In genomic region chr16:35047272-35047969, GRCm38 (mm10) we compare ENCODE assay signal across 23 mouse cellular contexts. TPM values are rescaled to one million over a fixed set of nuclear protein-coding genes. Genes with fewer than 3 reads are reported as not detected.
DNase-seq lines count a peak whose midpoint lies in the region; ATAC-seq lines count a peak whose summit lies in the region.
"Had no signal": no experiment of that assay in that cellular context is flagged by ENCODE, and none has a peak within 500 bp of the region (broad histone marks: within the 10 kb centered on the region; RNA-seq: fewer than 3 reads in every experiment).

No protein-coding gene starts in this region.

- H3K36me3 ChIP-seq in embryonic facial prominence, embryonic 14.5 days (ENCODE audit: control insufficient read depth, insufficient read depth, low read length): peaks cover 11% of the 10 kb centered on the region
- peaks cover 21% of the 10 kb centered on the region for H3K36me3 ChIP-seq in embryonic facial prominence, embryonic 10.5 days (replicated peaks)
- H3K36me3 ChIP-seq: forebrain, embryonic 12.5 days; stomach, embryonic 15.5 days had no signal

- no peaks in the 10 kb centered on the region for H3K27me3 ChIP-seq in embryonic facial prominence, embryonic 14.5 days (replicated peaks; ENCODE audit: control insufficient read depth, insufficient read depth, low read length)
- H3K27me3 ChIP-seq in embryonic facial prominence, embryonic 10.5 days (replicated peaks; ENCODE audit: low read depth, poor library complexity, severe bottlenecking): no peaks in the 10 kb centered on the region
- H3K27me3 ChIP-seq: kidney, embryonic 15.5 days; stomach, embryonic 15.5 days had no signal

- peak; percentile 7 for DNase-seq in embryonic facial prominence, embryonic 14.5 days (ENCODE audit: low spot score)
- DNase-seq in embryonic facial prominence, embryonic 10.5 days (ENCODE audit: low spot score): no peak
- DNase-seq in 416B (ENCODE audit: low read depth) (peak; percentile 53), MN1 (ENCODE audit: low spot score) (no peak)
- no peak for DNase-seq in gastrocnemius, postnatal 10 days
- DNase-seq in kidney, postnatal 10 days: no peak
- DNase-seq: adrenal gland, postnatal 25 days; cerebellum, adult 11 months; cerebellum, adult 9-11 months; lung, adult 18-20 months; lung, postnatal 14 days; right cerebral cortex, adult 18-20 months; right cerebral cortex, postnatal 4 days; thymus, adult 2 months had no signal

- H3K4me3 ChIP-seq in embryonic facial prominence, embryonic 14.5 days (ENCODE audit: low read depth, low read length): no peak overlapping the region
- no peak overlapping the region for H3K4me3 ChIP-seq in embryonic facial prominence, embryonic 10.5 days
- H3K4me3 ChIP-seq: forebrain, embryonic 12.5 days; kidney, embryonic 15.5 days; stomach, embryonic 15.5 days had no signal

- ATAC-seq in embryonic facial prominence, embryonic 14.5 days (ENCODE audit: low read depth): no peak
- ATAC-seq in hematopoietic stem cell, adult 5-6 weeks (replicated peaks in 1 of 2; ENCODE audit: insufficient read depth in 1 of 2, low FRiP score in 2 of 2, low TSS enrichment in 1 of 2, low read depth in 1 of 2, poor library complexity in 2 of 2, severe bottlenecking in 2 of 2): peak; percentile 81 to 94
- ATAC-seq in megakaryocyte, adult 5-6 weeks (ENCODE audit: poor library complexity, severe bottlenecking): peak; percentile 97
- ATAC-seq: hindbrain, postnatal 0 days; intestine, postnatal 0 days; midbrain, embryonic 16.5 days had no signal

- no peaks in the 10 kb centered on the region for H3K4me1 ChIP-seq in embryonic facial prominence, embryonic 14.5 days (ENCODE audit: control insufficient read depth, insufficient read depth, low read length)
- peaks cover 6% of the 10 kb centered on the region; the same call in 1 of the 2 replicates for H3K4me1 ChIP-seq in embryonic facial prominence, embryonic 10.5 days
- H3K4me1 ChIP-seq: stomach, embryonic 15.5 days had no signal

- H3K9ac ChIP-seq in embryonic facial prominence, embryonic 14.5 days (ENCODE audit: low read depth, low read length): no peak overlapping the region
- H3K9ac ChIP-seq: forebrain, embryonic 12.5 days; kidney, embryonic 15.5 days; stomach, embryonic 15.5 days had no signal

- 87% methylated on average over 6 of the region's 6 CpGs for WGBS in embryonic facial prominence, embryonic 14.5 days
- WGBS in embryonic facial prominence, embryonic 10.5 days: 90% methylated on average over 6 of the region's 6 CpGs

- H3K9me3 ChIP-seq in embryonic facial prominence, embryonic 14.5 days (ENCODE audit: control insufficient read depth, low read length): no peaks in the 10 kb centered on the region
- no peaks in the 10 kb centered on the region for H3K9me3 ChIP-seq in embryonic facial prominence, embryonic 10.5 days
- H3K9me3 ChIP-seq: forebrain, embryonic 12.5 days; kidney, embryonic 15.5 days; stomach, embryonic 15.5 days had no signal

- no peak overlapping the region for H3K27ac ChIP-seq in embryonic facial prominence, embryonic 14.5 days (replicated peaks; ENCODE audit: low read depth, low read length)
- H3K27ac ChIP-seq in embryonic facial prominence, embryonic 10.5 days (replicated peaks): no peak overlapping the region
- H3K27ac ChIP-seq: forebrain, embryonic 12.5 days; hindbrain, postnatal 0 days; kidney, embryonic 15.5 days; stomach, embryonic 15.5 days had no signal

- H3K4me2 ChIP-seq in embryonic facial prominence, embryonic 14.5 days (ENCODE audit: low read depth, low read length): no peak overlapping the region
- H3K4me2 ChIP-seq: forebrain, embryonic 12.5 days; heart, embryonic 11.5 days; kidney, embryonic 15.5 days; stomach, embryonic 15.5 days had no signal

RNA-seq across cellular contexts. Expression of gene Hacd2, which starts 25.2 kb away (rescaled TPM):
- polyA plus RNA-seq in embryonic facial prominence, embryonic 14.5 days (2014; fragmentation: Nextera tagmentation; extraction: Ambion mirVana): 56.8 and 61.8 TPM in 2 replicates
- polyA plus RNA-seq in embryonic facial prominence, embryonic 10.5 days (2016; fragmentation: Nextera tagmentation; extraction: Ambion mirVana): 77.4 and 77.5 TPM in 2 replicates
- 7.8 and 13.1 TPM in 2 replicates for total RNA-seq in hematopoietic stem cell, adult 5-6 weeks (2017)
- 60.5 and 61.3 TPM in 2 replicates for total RNA-seq in megakaryocyte, adult 5-6 weeks (2015)
- 7.6 and 12.4 TPM in 2 replicates for total RNA-seq in megakaryocyte, adult 5-6 weeks (2017)
- 1 to 10 TPM; 3.2 to 4.8 TPM for total RNA-seq in gastrocnemius, postnatal 10 days (2021)

Comparison
In these comparisons a context has a peak if more than half of its experiments do, and no peak if none do; other contexts are left out.
1. DNase-seq: peak in embryonic facial prominence, embryonic 14.5 days (single experiment) and 416B (single experiment); none in embryonic facial prominence, embryonic 10.5 days (single experiment), gastrocnemius, postnatal 10 days (single experiment), kidney, postnatal 10 days (single experiment) and MN1 (single experiment).